Mouse (Mus musculus) neural tube, embryonic 10.5 days (tissue): ENCODE measurements around the gene Nrm.
A peak's percentile ranks its signal among the peaks of the same experiment; 100 is the strongest.

Experiments
- DNase-seq: peaks from one replicate; pipeline ENCODE4 v3.0.0-alpha.2; 2017; ENCODE audit warnings: low spot score; ENCODE audit errors: extremely low spot score

The Nrm gene

GRCm38 (mm10) chr17:35903343-35903991 is 42.3 kb downstream of the Nrm start:
- no peak for DNase-seq

- DNase-seq, result no peak
Measured at GRCm38 (mm10) chr17:35903992-35904355, 42.9 kb downstream of the Nrm start.

GRCm38 (mm10) chr17:35905587-35905986 is 44.5 kb downstream of the Nrm start:
- DNase-seq, result no peak

- no peak for DNase-seq
Measured at GRCm38 (mm10) chr17:35907609-35908008, 46.5 kb downstream of the Nrm start.

GRCm38 (mm10) chr17:35909186-35909918 is 48.2 kb downstream of the Nrm start:
- DNase-seq, result no peak

GRCm38 (mm10) chr17:35909919-35910369 is 48.8 kb downstream of the Nrm start, which contains the start of gene Atat1:
TSS of gene Atat1 (minus strand) at chr17:35910075.
- peak; percentile 97 for DNase-seq

GRCm38 (mm10) chr17:35914975-35915374 is 53.9 kb downstream of the Nrm start:
- no peak for DNase-seq
